Mouse (Mus musculus) forebrain, postnatal 0 days (tissue): ENCODE results near the gene Pheta1. TPM values are rescaled to one million over a fixed set of nuclear protein-coding genes. Genes with fewer than 3 reads are reported as not detected.

Experiments
- ATAC-seq: fragments of 200-750 bp; cut with Nextera tagmentation; 2 replicates; pipeline ENCODE4 v1.8.0; 2017; ENCODE audit warnings: mild to moderate bottlenecking, moderate library complexity
- DNase-seq: peaks from one replicate; pipeline ENCODE4 v3.0.0-alpha.2; 2015
- H3K27ac ChIP-seq: fragments of 300-500 bp; sonication (generic); 2 replicates; pipeline ENCODE4 v1.5.1; 2014; ENCODE audit warnings: low read depth, mild to moderate bottlenecking, antibody characterized with exemption, low read length, moderate library complexity, mixed read lengths
- H3K27me3 ChIP-seq: fragments of 300-500 bp; sonication (generic); 2 replicates; pipeline ENCODE4 v1.6.1; 2014; ENCODE audit warnings: mild to moderate bottlenecking, low read length, mixed read lengths; ENCODE audit not compliant: insufficient read depth
- H3K36me3 ChIP-seq: fragments of 300-500 bp; sonication (generic); 2 replicates; pipeline ENCODE4 v1.6.1; 2014; ENCODE audit warnings: mild to moderate bottlenecking, moderate library complexity; ENCODE audit not compliant: insufficient read depth
- H3K4me1 ChIP-seq: fragments of 300-500 bp; sonication (generic); 2 replicates; pipeline ENCODE4 v1.6.1; 2014; ENCODE audit warnings: antibody characterized with exemption; ENCODE audit not compliant: insufficient read depth
- H3K4me2 ChIP-seq: fragments of 300-500 bp; sonication (generic); 2 replicates; pipeline ENCODE4 v1.6.1; 2014; ENCODE audit warnings: low read depth, mild to moderate bottlenecking, moderate library complexity
- H3K4me3 ChIP-seq: fragments of 300-500 bp; sonication (generic); 2 replicates; pipeline ENCODE4 v1.5.1; 2014; ENCODE audit warnings: low read depth, low read length, mixed read lengths
- H3K9ac ChIP-seq: fragments of 300-500 bp; sonication (generic); 2 replicates; pipeline ENCODE4 v1.6.1; 2014; ENCODE audit warnings: mild to moderate bottlenecking
- H3K9me3 ChIP-seq: fragments of 300-500 bp; sonication (generic); 2 replicates; pipeline ENCODE4 v1.6.1; 2016; ENCODE audit warnings: low read length
- CTCF ChIP-seq: sonication (generic); IDR thresholded peaks from 2 replicates; pipeline ENCODE4 v1.5.1; 2016; ENCODE audit warnings: antibody characterized with exemption, control low read depth, low read depth
- WGBS: fragments of 180-500 bp; shearing (Covaris S2); extraction: QIAGEN DNeasy Blood & Tissue Kit; methylation state at CpG from one replicate; pipeline ENCODE4 v1.1.7; 2014; 5-methylcytosine and 5-hydroxymethylcytosine counted together
- polyA plus RNA-seq: library from polyadenylated mRNA; unstranded; fragments of >200 nt; fragmentation: Nextera tagmentation; extraction: Ambion mirVana; gene quantifications from 2 replicates; pipeline ENCODE4 v1.2.1, GENCODE M21; 2015
- total RNA-seq: library from RNA; depleted of rRNA; stranded (reverse); fragments of >200 nt; gene quantifications from 2 replicates; pipeline ENCODE4 v1.2.3, GENCODE M21; 2014

The Pheta1 gene
- total and polyA plus RNA-seq, 2 experiments from 2014 or later, result 36.3 to 49.7 TPM

- peak within 1 kb of the TSS; percentile 80 for H3K4me3 ChIP-seq
- peak within 1 kb of the TSS; percentile 50; the same call in 1 of the 2 replicates for H3K27ac ChIP-seq
- peaks cover 17% of the 10 kb centered on the region for H3K4me1 ChIP-seq
- H3K4me2 ChIP-seq, result peak within 1 kb of the TSS; percentile 95
- H3K9me3 ChIP-seq, result no peaks in the 10 kb centered on the region
- no peaks in the 10 kb centered on the region; the same call in 1 of the 2 replicates for H3K27me3 ChIP-seq
- peak; percentile 23 for TF ChIP-seq CTCF
- peak within 1 kb of the TSS; percentile 69 for H3K9ac ChIP-seq
- 2% methylated on average over 35 of the region's 35 CpGs for WGBS
- DNase-seq, result no peak
- ATAC-seq, result 0 out of 2 replicates have a peak, but pooled peaks have one; percentile 8
- H3K36me3 ChIP-seq, result no peaks in the 10 kb centered on the region
Measured at GRCm38 (mm10) chr5:121837441-121838340, 11.1 kb upstream of the Pheta1 start, which contains the start of gene Sh2b3. Gene Sh2b3, minus strand, starts transcription at chr5:121837646.

- H3K27ac ChIP-seq, result no peak overlapping the region
- H3K36me3 ChIP-seq, result no peaks in the 10 kb centered on the region
- ATAC-seq (no peak), DNase-seq (peak; percentile 57)
- no peak for TF ChIP-seq CTCF
- peak overlapping the region; percentile 33; the same call in 1 of the 2 replicates for H3K9ac ChIP-seq
- H3K9me3 ChIP-seq, result no peaks in the 10 kb centered on the region
- 1% methylated on average over 46 of the region's 46 CpGs for WGBS
- peaks cover 17% of the 10 kb centered on the region for H3K4me1 ChIP-seq
- no peaks in the 10 kb centered on the region; the same call in 1 of the 2 replicates for H3K27me3 ChIP-seq
- H3K4me2 ChIP-seq, result peak overlapping the region; percentile 95
- peak overlapping the region; percentile 31 for H3K4me3 ChIP-seq
Measured at GRCm38 (mm10) chr5:121838341-121839127, 10.2 kb upstream of the Pheta1 start.

GRCm38 (mm10) chr5:121839128-121839473 is 9.7 kb upstream of the Pheta1 start:
- Histone ChIP-seq H3K27me3 (no peaks in the 10 kb centered on the region; the same call in 1 of the 2 replicates), H3K36me3 (no peaks in the 10 kb centered on the region), H3K4me2 (peak overlapping the region; percentile 95), H3K4me3 (peak overlapping the region; percentile 31), H3K9me3 (no peaks in the 10 kb centered on the region), H3K27ac (no peak overlapping the region), H3K4me1 (peaks cover 17% of the 10 kb centered on the region), H3K9ac (0 out of 2 replicates have a peak overlapping the region, but pooled peaks have one; percentile 33)
- DNase-seq (no peak), ATAC-seq (no peak)
- 37% methylated on average over 7 of the region's 7 CpGs for WGBS
- TF ChIP-seq CTCF, result no peak

GRCm38 (mm10) chr5:121841516-121841915 is 7.3 kb upstream of the Pheta1 start:
- TF ChIP-seq CTCF, result no peak
- Histone ChIP-seq H3K27me3 (no peaks in the 10 kb centered on the region; the same call in 1 of the 2 replicates), H3K36me3 (no peaks in the 10 kb centered on the region), H3K9ac (no peak overlapping the region), H3K9me3 (no peaks in the 10 kb centered on the region), H3K4me1 (peaks cover 5% of the 10 kb centered on the region; the same call in 1 of the 2 replicates), H3K27ac (no peak overlapping the region), H3K4me2 (no peak overlapping the region), H3K4me3 (no peak overlapping the region)
- 95% methylated on average over 9 of the region's 9 CpGs for WGBS
- DNase-seq, result no peak
- no peak for ATAC-seq

- Histone ChIP-seq H3K27ac (no peak overlapping the region), H3K9ac (no peak overlapping the region), H3K4me1 (peaks cover 5% of the 10 kb centered on the region; the same call in 1 of the 2 replicates), H3K9me3 (no peaks in the 10 kb centered on the region), H3K27me3 (no peaks in the 10 kb centered on the region; the same call in 1 of the 2 replicates), H3K36me3 (no peaks in the 10 kb centered on the region), H3K4me3 (no peak overlapping the region), H3K4me2 (no peak overlapping the region)
- 44% methylated on average over 10 of the region's 10 CpGs for WGBS
- no peak for TF ChIP-seq CTCF
- DNase-seq, result no peak
- ATAC-seq, result no peak
Measured at GRCm38 (mm10) chr5:121841973-121842372, 6.8 kb upstream of the Pheta1 start.

- no peaks in the 10 kb centered on the region for H3K36me3 ChIP-seq
- peak; percentile 99 for TF ChIP-seq CTCF
- 3% methylated on average over 33 of the region's 33 CpGs for WGBS
- no peak overlapping the region for H3K27ac ChIP-seq
- peaks cover 5% of the 10 kb centered on the region; the same call in 1 of the 2 replicates for H3K4me1 ChIP-seq
- H3K9ac ChIP-seq, result peak overlapping the region; percentile 53
- DNase-seq (peak; percentile 88), ATAC-seq (peak; percentile 78)
- H3K9me3 ChIP-seq, result no peaks in the 10 kb centered on the region
- H3K4me2 ChIP-seq, result peak overlapping the region; percentile 79
- no peaks in the 10 kb centered on the region; the same call in 1 of the 2 replicates for H3K27me3 ChIP-seq
- H3K4me3 ChIP-seq, result peak overlapping the region; percentile 44
Measured at GRCm38 (mm10) chr5:121842665-121843118, 6.1 kb upstream of the Pheta1 start.
